Mouse (Mus musculus) liver, postnatal 0 days (tissue): Measurements from ENCODE around the gene Gm7271. TPM values are rescaled to one million over a fixed set of nuclear protein-coding genes. Genes with fewer than 3 reads are reported as not detected.

Experiments
- ATAC-seq: fragments of 200-750 bp; cut with Nextera tagmentation; 2 replicates; pipeline ENCODE4 v1.8.0; 2017; ENCODE audit warnings: mild to moderate bottlenecking, moderate library complexity
- DNase-seq: peaks from one replicate; pipeline ENCODE4 v3.0.0-alpha.2; 2016
- H3K27ac ChIP-seq: fragments of 300-500 bp; sonication (generic); 2 replicates; pipeline ENCODE4 v1.5.1; 2014; ENCODE audit warnings: antibody characterized with exemption, moderate library complexity, mild to moderate bottlenecking, low read depth
- H3K27me3 ChIP-seq: fragments of 300-500 bp; sonication (generic); 2 replicates; pipeline ENCODE4 v1.6.1; 2014; ENCODE audit warnings: low read length, control low read depth, mixed read lengths; ENCODE audit not compliant: insufficient read depth
- H3K36me3 ChIP-seq: fragments of 300-500 bp; sonication (generic); replicated peaks from 2 replicates; pipeline ENCODE4 v1.6.1; 2014; ENCODE audit warnings: mild to moderate bottlenecking, control low read depth, low read length, moderate library complexity, mixed read lengths; ENCODE audit not compliant: insufficient read depth
- H3K4me1 ChIP-seq: fragments of 300-500 bp; sonication (generic); 2 replicates; pipeline ENCODE4 v1.6.1; 2014; ENCODE audit warnings: antibody characterized with exemption, mild to moderate bottlenecking, control low read depth; ENCODE audit not compliant: insufficient read depth
- H3K4me2 ChIP-seq: fragments of 300-500 bp; sonication (generic); 2 replicates; pipeline ENCODE4 v1.6.1; 2014; ENCODE audit warnings: low read depth, mild to moderate bottlenecking, low read length, moderate library complexity, mixed read lengths
- H3K4me3 ChIP-seq: fragments of 300-500 bp; sonication (generic); 2 replicates; pipeline ENCODE4 v1.5.1; 2014; ENCODE audit warnings: low read depth, low read length
- H3K9ac ChIP-seq: fragments of 300-500 bp; sonication (generic); replicated peaks from 2 replicates; pipeline ENCODE4 v1.6.1; 2014; ENCODE audit warnings: mild to moderate bottlenecking, moderate library complexity
- H3K9me3 ChIP-seq: fragments of 300-500 bp; sonication (generic); 2 replicates; pipeline ENCODE4 v1.6.1; 2016; ENCODE audit warnings: mild to moderate bottlenecking, control low read depth, low read length, mixed read lengths
- CTCF ChIP-seq: sonication (generic); IDR thresholded peaks from 2 replicates; pipeline ENCODE4 v1.5.1; 2016; ENCODE audit warnings: antibody characterized with exemption, low read depth
- EP300 ChIP-seq: IDR thresholded peaks from 2 replicates; pipeline ENCODE4 v1.6.1; 2016; ENCODE audit warnings: antibody characterized with exemption, low read depth, mild to moderate bottlenecking
- WGBS: fragments of 180-500 bp; shearing (Covaris S2); extraction: QIAGEN DNeasy Blood & Tissue Kit; methylation state at CpG from one replicate; pipeline ENCODE4 v1.1.7; 2014; ENCODE audit not compliant: insufficient replicate concordance; 5-methylcytosine and 5-hydroxymethylcytosine counted together
- polyA plus RNA-seq: library from polyadenylated mRNA; unstranded; fragments of >200 nt; fragmentation: Nextera tagmentation; extraction: Ambion mirVana; gene quantifications from 2 replicates; pipeline ENCODE4 v1.2.1, GENCODE M21; 2015

Gene Gm7271
- polyA plus RNA-seq, 1 experiment from 2014 or later: not detected

DNA sequence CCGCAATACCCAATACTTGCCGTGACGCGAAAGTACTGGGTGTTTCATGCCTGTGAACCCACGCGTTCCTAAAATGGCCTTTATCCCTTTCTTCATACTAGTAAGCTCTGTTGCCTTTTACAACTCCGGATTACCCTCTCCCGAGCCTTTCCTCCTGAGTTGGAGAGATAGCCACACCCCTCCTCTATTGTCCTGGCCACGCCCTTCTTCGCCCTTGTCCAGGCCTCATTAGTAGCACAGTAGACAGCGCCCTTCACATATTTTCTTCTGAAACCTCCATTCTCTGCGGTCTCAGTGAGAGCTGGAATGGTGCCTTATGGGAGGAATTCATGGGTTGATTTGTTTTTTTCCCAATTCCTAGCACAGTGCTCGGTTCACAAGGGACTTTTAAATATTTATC, 11.3 kb downstream of the Gm7271 start:
- H3K9ac ChIP-seq: no peak overlapping the region

DNA sequence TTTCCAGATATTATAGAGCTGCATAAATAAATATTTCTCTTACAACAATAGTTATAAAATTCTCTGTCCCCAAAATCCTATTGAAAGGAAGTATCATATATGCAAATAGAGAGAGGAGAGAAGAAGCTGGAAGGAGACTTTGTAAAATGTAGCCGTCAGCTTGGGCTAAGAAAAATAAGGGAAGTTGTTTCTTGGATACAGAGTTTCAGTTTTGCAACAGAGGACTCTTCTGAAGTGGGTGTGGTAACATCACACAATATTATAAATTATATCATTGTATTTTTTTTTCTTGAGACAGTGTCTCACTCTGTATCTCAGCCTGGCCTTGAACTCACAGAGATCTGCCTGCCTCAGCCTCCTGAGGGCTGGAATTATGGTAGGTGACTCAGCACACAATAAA, 38.6 kb downstream of the Gm7271 start:
- DNase-seq (no peak), ATAC-seq (no peak)
- TF ChIP-seq EP300 (no peak), CTCF (no peak)

More for the DNA sequence above, 11.3 kb downstream of the Gm7271 start:
- H3K4me2 ChIP-seq: no peak overlapping the region
- H3K36me3 ChIP-seq: no peaks in the 10 kb centered on the region
- no peaks in the 10 kb centered on the region for H3K9me3 ChIP-seq
- no peak for TF ChIP-seq EP300
- no peak for TF ChIP-seq CTCF
- WGBS: 83% methylated on average over 13 of the region's 13 CpGs
- no peak for DNase-seq
- no peak overlapping the region for H3K27ac ChIP-seq
- no peaks in the 10 kb centered on the region for H3K27me3 ChIP-seq
- ATAC-seq: no peak
- no peak overlapping the region for H3K4me3 ChIP-seq
- no peaks in the 10 kb centered on the region for H3K4me1 ChIP-seq

DNA sequence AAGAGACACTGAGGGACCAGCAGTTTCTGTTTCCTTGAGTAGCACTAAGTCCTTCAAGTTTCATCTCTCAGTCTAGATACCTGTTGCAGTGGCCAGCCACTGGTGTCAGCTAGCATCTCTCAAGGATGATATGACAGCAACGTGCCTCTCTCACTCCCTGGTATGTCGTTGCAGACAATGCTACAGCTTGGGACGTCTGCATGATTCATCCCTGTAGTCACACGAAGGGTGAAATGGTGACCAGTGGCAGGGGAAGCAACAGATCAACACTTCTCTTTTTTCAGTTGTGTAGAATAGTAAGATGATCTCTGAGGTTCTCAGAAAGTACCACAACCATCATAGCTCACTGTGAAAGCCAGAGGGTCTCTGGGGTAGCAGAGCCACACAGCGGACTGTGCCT, 40.8 kb downstream of the Gm7271 start:
- no peaks in the 10 kb centered on the region for H3K27me3 ChIP-seq
- H3K4me1 ChIP-seq: no peaks in the 10 kb centered on the region
- 41% methylated on average over 5 of the region's 5 CpGs for WGBS
- peak overlapping the region; percentile 51 for H3K27ac ChIP-seq
- ATAC-seq: no peak
- no peaks in the 10 kb centered on the region for H3K36me3 ChIP-seq
- TF ChIP-seq EP300: no peak
- no peak for TF ChIP-seq CTCF
- no peaks in the 10 kb centered on the region for H3K9me3 ChIP-seq
- no peak for DNase-seq
- peak overlapping the region; percentile 35; the same call in 1 of the 2 replicates for H3K4me2 ChIP-seq
- no peak overlapping the region for H3K4me3 ChIP-seq
- H3K9ac ChIP-seq: no peak overlapping the region

More for the DNA sequence above, 38.6 kb downstream of the Gm7271 start:
- no peak overlapping the region for H3K27ac ChIP-seq
- no peaks in the 10 kb centered on the region for H3K4me1 ChIP-seq
- no peak overlapping the region for H3K4me3 ChIP-seq
- no peaks in the 10 kb centered on the region for H3K27me3 ChIP-seq
- WGBS: 54% methylated on average over 1 of the region's 1 CpGs
- H3K9ac ChIP-seq: no peak overlapping the region
- H3K36me3 ChIP-seq: no peaks in the 10 kb centered on the region
- H3K4me2 ChIP-seq: no peak overlapping the region
- H3K9me3 ChIP-seq: no peaks in the 10 kb centered on the region

DNA sequence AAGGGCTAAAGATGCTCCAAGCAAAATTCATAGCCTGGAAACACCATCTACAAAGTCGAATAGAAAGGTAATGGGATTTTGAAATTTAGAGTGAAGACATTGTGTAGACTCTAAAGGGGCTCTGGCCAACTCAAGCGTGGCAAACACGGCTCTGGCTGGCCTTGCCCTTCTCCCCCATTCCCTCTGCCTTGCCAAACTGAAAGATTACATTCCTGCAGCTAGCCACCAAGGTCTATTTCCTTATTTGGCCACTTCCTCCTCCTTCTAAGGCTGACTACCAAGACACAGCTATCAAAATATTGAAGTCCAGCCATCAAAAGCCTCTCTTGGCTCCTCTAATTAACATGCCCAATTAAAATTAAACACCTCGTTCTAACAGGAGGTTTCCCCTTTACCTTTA, 41.2 kb downstream of the Gm7271 start:
- Histone ChIP-seq H3K27me3 (no peaks in the 10 kb centered on the region), H3K4me3 (no peak overlapping the region), H3K9me3 (no peaks in the 10 kb centered on the region), H3K27ac (peak overlapping the region; percentile 51; the same call in 1 of the 2 replicates), H3K9ac (no peak overlapping the region), H3K4me2 (peak overlapping the region; percentile 35), H3K36me3 (no peaks in the 10 kb centered on the region), H3K4me1 (peaks cover 3% of the 10 kb centered on the region; the same call in 1 of the 2 replicates)
- 36% methylated on average over 4 of the region's 4 CpGs for WGBS
- ATAC-seq: no peak
- no peak for TF ChIP-seq CTCF
- TF ChIP-seq EP300: no peak
- DNase-seq: no peak

DNA sequence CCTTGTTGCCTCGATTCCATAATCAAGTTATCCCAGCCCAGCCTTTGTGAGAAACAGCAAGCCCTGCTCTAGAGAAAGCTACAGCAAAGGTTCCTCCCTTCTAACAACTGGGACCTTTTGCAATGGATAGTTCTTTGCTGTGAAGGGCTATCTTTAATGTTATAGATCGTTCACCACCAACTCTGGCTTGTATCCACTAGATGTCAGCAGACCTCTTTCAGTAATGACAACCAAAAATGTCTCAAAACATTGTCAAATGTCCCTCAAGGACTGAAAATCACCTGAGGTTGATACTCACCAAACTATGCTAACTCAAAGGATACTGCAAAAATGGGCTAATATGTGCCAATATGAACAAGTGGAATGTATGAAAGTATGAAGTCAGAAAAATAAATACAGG, 42.0 kb downstream of the Gm7271 start:
- Histone ChIP-seq H3K27me3 (no peaks in the 10 kb centered on the region), H3K27ac (no peak overlapping the region), H3K4me3 (no peak overlapping the region), H3K4me2 (no peak overlapping the region), H3K9me3 (no peaks in the 10 kb centered on the region), H3K4me1 (peaks cover 11% of the 10 kb centered on the region), H3K36me3 (no peaks in the 10 kb centered on the region), H3K9ac (no peak overlapping the region)
- 22% methylated on average over 2 of the region's 2 CpGs for WGBS
- DNase-seq (no peak), ATAC-seq (no peak)
- TF ChIP-seq EP300: no peak
- TF ChIP-seq CTCF: peak; percentile 57

DNA sequence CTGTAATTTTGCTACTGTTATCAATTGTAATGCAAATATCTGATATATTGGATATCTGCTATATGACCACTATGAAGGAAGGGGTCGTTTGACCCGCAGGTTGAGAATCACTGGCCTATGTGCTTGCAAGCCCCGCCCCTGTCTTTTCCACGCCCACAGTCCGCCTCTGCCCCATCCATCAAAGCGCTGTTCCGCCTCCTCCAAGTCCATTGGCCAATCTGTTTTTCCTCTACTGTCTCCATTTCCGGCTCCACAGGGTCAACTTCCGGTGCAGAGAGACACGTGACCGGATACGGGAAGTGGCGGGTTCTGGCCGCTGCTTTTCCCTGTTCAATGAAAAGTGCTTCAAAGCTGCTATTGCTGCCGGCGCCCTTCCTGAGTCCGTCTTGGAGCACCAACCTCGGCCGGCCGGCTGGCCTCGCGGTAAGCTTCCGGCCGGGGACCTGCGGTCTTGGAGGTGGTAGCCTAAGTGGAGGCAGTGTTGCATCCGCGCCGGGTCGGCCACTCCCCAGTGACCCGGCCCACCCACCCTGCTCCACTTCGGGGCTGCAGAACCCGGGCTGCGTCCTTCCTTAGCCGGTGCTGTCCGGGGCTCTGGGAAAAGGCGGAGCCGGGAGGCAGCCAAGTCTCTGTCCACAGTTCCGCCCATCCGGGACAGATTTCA, 45.3 kb downstream of the Gm7271 start, which contains the start of gene Exoc1:
Exoc1 (plus strand) TSS at position 272 of the 664 bp plus-strand sequence.
- TF ChIP-seq CTCF (no peak), EP300 (no peak)
- DNase-seq: peak; percentile 95
- peak; percentile 99 for ATAC-seq
- H3K9me3 ChIP-seq: no peaks in the 10 kb centered on the region
- WGBS: under 1% methylated on average over 39 of the region's 39 CpGs
- H3K9ac ChIP-seq: peak within 1 kb of the TSS; percentile 92
- no peaks in the 10 kb centered on the region for H3K27me3 ChIP-seq
- peak within 1 kb of the TSS; percentile 89 for H3K27ac ChIP-seq
- peaks cover 12% of the 10 kb centered on the region for H3K4me1 ChIP-seq
- H3K4me2 ChIP-seq: peak within 1 kb of the TSS; percentile 86
- H3K4me3 ChIP-seq: peak within 1 kb of the TSS; percentile 89
- peaks cover 5% of the 10 kb centered on the region for H3K36me3 ChIP-seq
